Mouse (Mus musculus): Measurements from ENCODE around the gene Ap5m1.

Ap5m1 gene

GRCm38 (mm10) chr14:49127162-49127779 is 61.4 kb downstream of the Ap5m1 start:
- DNase-seq (ENCODE audit: low spot score) = peak; percentile 46

- no peak for DNase-seq (ENCODE audit: low spot score)
Observed at GRCm38 (mm10) chr14:49128544-49129263, 62.8 kb downstream of the Ap5m1 start.

- no peak for DNase-seq (ENCODE audit: low spot score)
Observed at GRCm38 (mm10) chr14:49132391-49132790, 66.5 kb downstream of the Ap5m1 start.

GRCm38 (mm10) chr14:49138171-49138570 is 72.3 kb downstream of the Ap5m1 start:
- no peak for DNase-seq (ENCODE audit: low spot score)

GRCm38 (mm10) chr14:49140756-49141155 is 74.9 kb downstream of the Ap5m1 start:
- DNase-seq (ENCODE audit: low spot score) = no peak

All from embryo, embryonic 10 days (tissue).